Mouse (Mus musculus): ENCODE measurements around the gene Gpbar1.
A peak's percentile ranks its signal among the peaks of the same experiment; 100 is the strongest.

Gene Gpbar1

GRCm38 (mm10) chr1:74278538-74278937, at the start of gene Gpbar1:
Gene Gpbar1, plus strand, starts transcription at chr1:74278550.
- no peak for DNase-seq

GRCm38 (mm10) chr1:74229942-74230341, 48.4 kb upstream of the Gpbar1 start:
- no peak for DNase-seq

- DNase-seq = no peak
These were observed 47.4 kb upstream of the Gpbar1 start for GRCm38 (mm10) chr1:74230992-74231391.

- DNase-seq = peak; percentile 97
These were observed 42.3 kb upstream of the Gpbar1 start, which contains the start of gene Arpc2 for GRCm38 (mm10) chr1:74235938-74236589. Gene Arpc2, plus strand, starts transcription at chr1:74236084.

- peak; percentile 40 for DNase-seq
These were observed 41.6 kb upstream of the Gpbar1 start for GRCm38 (mm10) chr1:74236590-74237317.

GRCm38 (mm10) chr1:74237671-74238070, 40.7 kb upstream of the Gpbar1 start:
- no peak for DNase-seq

GRCm38 (mm10) chr1:74238136-74238535, 40.2 kb upstream of the Gpbar1 start:
- no peak for DNase-seq

- DNase-seq = no peak
These were observed 39.2 kb upstream of the Gpbar1 start for GRCm38 (mm10) chr1:74239162-74239561.

- DNase-seq = no peak
These were observed 38.7 kb upstream of the Gpbar1 start for GRCm38 (mm10) chr1:74239618-74240017.

GRCm38 (mm10) chr1:74240311-74240710, 38.0 kb upstream of the Gpbar1 start:
- DNase-seq = no peak

GRCm38 (mm10) chr1:74240832-74241231, 37.5 kb upstream of the Gpbar1 start:
- DNase-seq = no peak

GRCm38 (mm10) chr1:74245525-74245924, 32.8 kb upstream of the Gpbar1 start:
- DNase-seq = no peak

GRCm38 (mm10) chr1:74248799-74249198, 29.6 kb upstream of the Gpbar1 start:
- peak; percentile 56 for DNase-seq

- peak; percentile 77 for DNase-seq
These were observed 28.9 kb upstream of the Gpbar1 start for GRCm38 (mm10) chr1:74249331-74249980.

- DNase-seq = no peak
These were observed 28.3 kb upstream of the Gpbar1 start for GRCm38 (mm10) chr1:74250096-74250495.

- DNase-seq = no peak
These were observed 22.5 kb upstream of the Gpbar1 start for GRCm38 (mm10) chr1:74255704-74256345.

- no peak for DNase-seq
These were observed 21.6 kb upstream of the Gpbar1 start for GRCm38 (mm10) chr1:74256782-74257181.

- no peak for DNase-seq
These were observed 15.8 kb upstream of the Gpbar1 start for GRCm38 (mm10) chr1:74262510-74262909.

- DNase-seq = no peak
These were observed 9.6 kb upstream of the Gpbar1 start for GRCm38 (mm10) chr1:74268750-74269149.

- DNase-seq = no peak
These were observed 6.7 kb upstream of the Gpbar1 start for GRCm38 (mm10) chr1:74271659-74272058.

- DNase-seq = no peak
These were observed 3.3 kb upstream of the Gpbar1 start for GRCm38 (mm10) chr1:74275015-74275414.

GRCm38 (mm10) chr1:74277041-74277440, 1.3 kb upstream of the Gpbar1 start:
- DNase-seq = no peak

- peak; percentile 79 for DNase-seq
These were observed 340 bp upstream of the Gpbar1 start for GRCm38 (mm10) chr1:74277883-74278537.
